Mouse (Mus musculus) 416B (cell line): ENCODE measurements around the gene Fbxo44.
"Not testable (repeated sequence)": the region's sequence is repeated elsewhere in the genome, so short reads cannot be mapped to it uniquely, and the experiment has no call there.

Experiments
- DNase-seq: peaks from one replicate; pipeline ENCODE4 v3.0.0; 2011; ENCODE audit warnings: low read depth

Fbxo44 gene

GRCm38 (mm10) chr4:148160436-148161390, at the start of gene Fbxo44, which contains the start of gene Fbxo2:
TSS of gene Fbxo44 (minus strand) at chr4:148160482.
TSS of gene Fbxo2 (plus strand) at chr4:148160621.
- no peak for DNase-seq

- DNase-seq, result no peak
Observed at GRCm38 (mm10) chr4:148204873-148205232, 44.6 kb upstream of the Fbxo44 start.

- no peak for DNase-seq
Observed at GRCm38 (mm10) chr4:148204061-148204872, 44.0 kb upstream of the Fbxo44 start.

GRCm38 (mm10) chr4:148203557-148203956, 43.3 kb upstream of the Fbxo44 start:
- DNase-seq, result no peak

- no peak for DNase-seq
Observed at GRCm38 (mm10) chr4:148198721-148199120, 38.4 kb upstream of the Fbxo44 start.

- DNase-seq, result no peak
Observed at GRCm38 (mm10) chr4:148194400-148194799, 34.1 kb upstream of the Fbxo44 start.

GRCm38 (mm10) chr4:148192707-148193245, 32.5 kb upstream of the Fbxo44 start:
- DNase-seq, result no peak

GRCm38 (mm10) chr4:148188767-148189166, 28.5 kb upstream of the Fbxo44 start:
- DNase-seq, result not testable (repeated sequence)

GRCm38 (mm10) chr4:148185819-148186218, 25.5 kb upstream of the Fbxo44 start:
- no peak for DNase-seq

GRCm38 (mm10) chr4:148184564-148184963, 24.3 kb upstream of the Fbxo44 start:
- DNase-seq, result no peak

GRCm38 (mm10) chr4:148182363-148182762, 22.1 kb upstream of the Fbxo44 start:
- no peak for DNase-seq

GRCm38 (mm10) chr4:148181483-148181882, 21.2 kb upstream of the Fbxo44 start:
- peak; percentile 35 for DNase-seq

- DNase-seq, result no peak
Observed at GRCm38 (mm10) chr4:148177716-148178115, 17.4 kb upstream of the Fbxo44 start.

- DNase-seq, result peak; percentile 55
Observed at GRCm38 (mm10) chr4:148176603-148177002, 16.3 kb upstream of the Fbxo44 start.

- DNase-seq, result no peak
Observed at GRCm38 (mm10) chr4:148174495-148174862, 14.2 kb upstream of the Fbxo44 start.

- no peak for DNase-seq
Observed at GRCm38 (mm10) chr4:148173811-148174494, 13.7 kb upstream of the Fbxo44 start.

GRCm38 (mm10) chr4:148171261-148171660, 11.0 kb upstream of the Fbxo44 start:
- DNase-seq, result no peak

GRCm38 (mm10) chr4:148170842-148171241, 10.6 kb upstream of the Fbxo44 start:
- DNase-seq, result peak; percentile 73

- peak; percentile 86 for DNase-seq
Observed at GRCm38 (mm10) chr4:148169586-148169985, 9.3 kb upstream of the Fbxo44 start.

- peak; percentile 93 for DNase-seq
Observed at GRCm38 (mm10) chr4:148168287-148168686, 8.0 kb upstream of the Fbxo44 start.

- peak; percentile 72 for DNase-seq
Observed at GRCm38 (mm10) chr4:148166986-148167385, 6.7 kb upstream of the Fbxo44 start.

- no peak for DNase-seq
Observed at GRCm38 (mm10) chr4:148166431-148166830, 6.1 kb upstream of the Fbxo44 start.
